Mouse (Mus musculus) embryonic fibroblast, embryonic 13.5 days (primary cell): ENCODE data around the gene Kcnh6.

ENCODE experiments used
- CTCF ChIP-seq: IDR thresholded peaks from 2 replicates; pipeline ENCODE4 v1.5.1; 2011; ENCODE audit warnings: mild to moderate bottlenecking, control low read depth, low read length, moderate library complexity, borderline replicate concordance; ENCODE audit not compliant: insufficient read depth
- POLR2A ChIP-seq: IDR thresholded peaks from 2 replicates; pipeline ENCODE4 v1.6.1; 2011; ENCODE audit warnings: low read depth, mild to moderate bottlenecking, control low read depth, low read length, moderate library complexity

GRCm38 (mm10) chr11:105984452-105984851 is 23.5 kb upstream of the Kcnh6 start:
- TF ChIP-seq CTCF (no peak), POLR2A (no peak)
